Mouse (Mus musculus) stomach, postnatal 0 days (tissue): ENCODE results near the gene Rasa4. TPM values are rescaled to one million over a fixed set of nuclear protein-coding genes. Genes with fewer than 3 reads are reported as not detected.

Experiments used
- ATAC-seq: fragments of 200-750 bp; cut with Nextera tagmentation; 2 replicates; pipeline ENCODE4 v1.8.0; 2017; ENCODE audit not compliant: low FRiP score, low TSS enrichment
- DNase-seq: peaks from one replicate; pipeline ENCODE4 v3.0.0-alpha.2; 2016; ENCODE audit warnings: low spot score
- H3K27ac ChIP-seq: fragments of 300-500 bp; sonication (generic); replicated peaks from 2 replicates; pipeline ENCODE4 v1.5.1; 2014; ENCODE audit warnings: mild to moderate bottlenecking, control low read depth
- H3K27me3 ChIP-seq: fragments of 300-500 bp; sonication (generic); 2 replicates; pipeline ENCODE4 v1.6.1; 2014; ENCODE audit warnings: low read length; ENCODE audit not compliant: control insufficient read depth, insufficient read depth
- H3K36me3 ChIP-seq: fragments of 300-500 bp; sonication (generic); 2 replicates; pipeline ENCODE4 v1.6.1; 2014; ENCODE audit warnings: low read length, mixed read lengths; ENCODE audit not compliant: control insufficient read depth, insufficient read depth
- H3K4me1 ChIP-seq: fragments of 300-500 bp; sonication (generic); replicated peaks from 2 replicates; pipeline ENCODE4 v1.6.1; 2014; ENCODE audit warnings: antibody characterized with exemption; ENCODE audit not compliant: control insufficient read depth, insufficient read depth
- H3K4me2 ChIP-seq: fragments of 300-500 bp; sonication (generic); replicated peaks from 2 replicates; pipeline ENCODE4 v1.6.1; 2014; ENCODE audit warnings: low read depth, mild to moderate bottlenecking, control low read depth, moderate library complexity
- H3K4me3 ChIP-seq: fragments of 300-500 bp; sonication (generic); 2 replicates; pipeline ENCODE4 v1.5.1; 2014; ENCODE audit warnings: low read depth, low read length, control low read depth
- H3K9ac ChIP-seq: fragments of 300-500 bp; sonication (generic); 2 replicates; pipeline ENCODE4 v1.6.1; 2014; ENCODE audit warnings: mild to moderate bottlenecking, low read length, control low read depth, mixed read lengths
- H3K9me3 ChIP-seq: fragments of 300-500 bp; sonication (generic); 2 replicates; pipeline ENCODE4 v1.6.1; 2016; ENCODE audit warnings: low read length; ENCODE audit not compliant: control insufficient read depth
- CTCF ChIP-seq: IDR thresholded peaks from 2 replicates; pipeline ENCODE4 v1.5.1; 2016; ENCODE audit warnings: antibody characterized with exemption, low read depth, mild to moderate bottlenecking, moderate library complexity
- EP300 ChIP-seq: optimal IDR thresholded peaks from 2 replicates; pipeline ENCODE3; 2016; ENCODE audit warnings: antibody characterized with exemption
- WGBS: fragments of 180-500 bp; shearing (Covaris S2); extraction: QIAGEN DNeasy Blood & Tissue Kit; methylation state at CpG from one replicate; pipeline ENCODE4 v1.1.7; 2014; 5-methylcytosine and 5-hydroxymethylcytosine counted together
- polyA plus RNA-seq: library from polyadenylated mRNA; unstranded; fragments of >200 nt; fragmentation: Nextera tagmentation; extraction: Ambion mirVana; gene quantifications from 2 replicates; pipeline ENCODE4 v1.2.1, GENCODE M21; 2015

The Rasa4 gene
- polyA plus RNA-seq, 1 experiment from 2014 or later = 4.0 TPM

DNA sequence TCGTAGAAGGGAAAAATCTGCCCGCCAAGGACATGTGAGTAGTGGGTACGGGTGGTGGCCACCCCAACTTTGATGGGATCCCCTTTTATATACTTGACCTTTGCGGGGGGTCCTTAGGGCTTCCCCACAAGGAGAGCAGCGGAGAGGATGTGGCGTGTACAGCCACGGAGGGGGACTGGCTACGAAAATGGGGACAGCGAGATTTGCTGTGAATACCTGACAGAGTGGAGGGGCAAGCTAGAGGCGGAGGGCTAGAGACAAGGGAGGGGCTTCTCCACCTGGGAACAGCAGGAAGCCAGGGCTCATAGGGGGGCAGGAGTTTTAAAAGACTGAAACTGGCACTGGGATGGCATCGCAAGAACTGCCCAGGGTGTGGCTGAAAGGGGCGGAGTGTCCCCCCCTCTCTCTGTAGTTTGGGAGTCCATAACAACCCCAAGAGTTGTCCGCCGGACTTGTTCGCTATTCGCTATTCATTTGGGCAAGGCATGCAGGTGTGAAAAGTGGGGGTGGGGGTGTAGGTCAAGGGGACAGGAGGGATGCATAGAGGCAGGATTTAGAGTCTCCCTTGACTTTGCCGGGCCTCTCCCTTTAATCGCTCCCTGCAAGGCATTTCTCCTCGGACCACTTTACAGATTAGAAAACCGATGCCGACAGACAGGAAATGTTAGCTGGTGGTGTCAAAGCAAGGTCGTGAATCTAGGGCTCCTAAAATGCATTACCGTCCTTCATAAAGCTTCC lies 597 bp downstream of the Rasa4 start:
- H3K27ac ChIP-seq = no peak overlapping the region
- no peaks in the 10 kb centered on the region for H3K36me3 ChIP-seq
- TF ChIP-seq EP300 = no peak
- no peak; the same call in 1 of the 2 replicates for TF ChIP-seq CTCF
- peak overlapping the region; percentile 50 for H3K9ac ChIP-seq
- ATAC-seq (0 out of 2 replicates have a peak, but pooled peaks have one; percentile 3), DNase-seq (no peak)
- 3% methylated on average over 23 of the region's 23 CpGs for WGBS
- no peaks in the 10 kb centered on the region for H3K9me3 ChIP-seq
- H3K4me3 ChIP-seq = peak overlapping the region; percentile 58
- 0 out of 2 replicates have a peak, but pooled peaks cover 2% of the 10 kb centered on the region for H3K4me1 ChIP-seq
- H3K27me3 ChIP-seq = no peaks in the 10 kb centered on the region
- H3K4me2 ChIP-seq = peak overlapping the region; percentile 94

DNA sequence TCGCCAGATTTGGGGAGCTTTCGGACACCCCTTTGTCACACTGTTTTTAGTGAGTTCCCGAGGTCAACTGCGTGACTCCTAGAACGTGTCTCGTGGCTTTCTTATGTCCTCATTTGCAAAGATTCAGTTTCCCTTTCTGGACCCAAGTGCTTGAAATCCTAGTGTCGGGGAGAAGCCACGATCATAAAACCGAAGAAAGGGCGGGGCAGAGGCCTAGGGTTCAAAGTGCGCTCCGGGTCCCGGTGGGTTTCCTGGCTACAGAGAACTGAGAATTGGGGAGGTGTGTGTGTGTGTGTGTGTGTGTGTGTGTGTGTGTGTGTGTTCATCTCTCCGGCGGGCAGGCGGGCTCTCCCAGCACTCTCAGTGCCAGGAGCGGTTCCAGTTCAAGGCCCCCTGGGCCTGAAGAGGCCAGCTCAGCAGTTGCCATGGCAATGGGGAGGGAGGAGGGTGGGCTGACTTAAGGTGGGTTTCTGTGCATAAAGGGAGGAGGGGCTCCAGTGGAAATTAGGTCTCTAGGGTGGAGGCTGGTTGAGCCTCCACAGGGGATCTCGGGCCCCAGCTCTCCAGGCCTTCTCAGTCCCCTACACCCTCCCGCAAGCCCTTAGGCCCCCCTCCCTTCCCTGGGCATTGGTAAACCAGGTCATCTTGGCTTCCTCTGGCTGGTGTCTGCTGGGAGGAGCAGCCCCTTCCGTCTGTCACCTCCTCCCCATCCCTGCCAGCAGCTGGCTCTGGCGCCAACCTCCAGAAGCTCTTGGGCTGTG lies 1.4 kb downstream of the Rasa4 start:
- Histone ChIP-seq H3K9me3 (no peaks in the 10 kb centered on the region), H3K27ac (no peak overlapping the region), H3K27me3 (no peaks in the 10 kb centered on the region), H3K4me1 (0 out of 2 replicates have a peak, but pooled peaks cover 2% of the 10 kb centered on the region), H3K4me3 (peak overlapping the region; percentile 58), H3K36me3 (no peaks in the 10 kb centered on the region), H3K4me2 (peak overlapping the region; percentile 94), H3K9ac (no peak overlapping the region)
- ATAC-seq (no peak), DNase-seq (no peak)
- WGBS = 29% methylated on average over 21 of the region's 21 CpGs
- no peak for TF ChIP-seq CTCF
- TF ChIP-seq EP300 = no peak

DNA sequence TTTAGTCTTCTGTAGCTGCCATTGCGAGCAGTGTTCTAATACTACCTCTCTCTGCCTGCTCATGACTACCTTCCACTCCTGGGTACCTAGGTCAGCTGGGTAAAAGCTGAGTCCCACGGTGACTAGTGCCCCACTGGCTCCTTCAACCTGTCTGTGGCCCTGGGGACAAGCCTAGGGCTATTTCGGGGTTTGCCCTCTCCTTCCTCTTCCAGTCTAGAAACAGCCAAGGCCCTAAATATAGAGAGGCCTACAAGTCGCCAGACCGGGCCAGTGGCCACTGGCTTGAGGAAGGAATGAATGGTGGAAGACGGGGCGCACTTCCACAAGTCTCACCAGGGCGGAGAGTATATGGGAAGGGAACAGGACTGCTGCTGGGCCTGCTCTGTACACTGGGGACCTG lies 2.6 kb downstream of the Rasa4 start:
- TF ChIP-seq EP300 (no peak), CTCF (no peak)
- Histone ChIP-seq H3K27me3 (no peaks in the 10 kb centered on the region), H3K9ac (no peak overlapping the region), H3K4me3 (no peak overlapping the region), H3K4me2 (no peak overlapping the region), H3K9me3 (no peaks in the 10 kb centered on the region), H3K27ac (no peak overlapping the region), H3K36me3 (no peaks in the 10 kb centered on the region), H3K4me1 (0 out of 2 replicates have a peak, but pooled peaks cover 2% of the 10 kb centered on the region)
- no peak for ATAC-seq
- WGBS = 89% methylated on average over 8 of the region's 8 CpGs
- DNase-seq = no peak

DNA sequence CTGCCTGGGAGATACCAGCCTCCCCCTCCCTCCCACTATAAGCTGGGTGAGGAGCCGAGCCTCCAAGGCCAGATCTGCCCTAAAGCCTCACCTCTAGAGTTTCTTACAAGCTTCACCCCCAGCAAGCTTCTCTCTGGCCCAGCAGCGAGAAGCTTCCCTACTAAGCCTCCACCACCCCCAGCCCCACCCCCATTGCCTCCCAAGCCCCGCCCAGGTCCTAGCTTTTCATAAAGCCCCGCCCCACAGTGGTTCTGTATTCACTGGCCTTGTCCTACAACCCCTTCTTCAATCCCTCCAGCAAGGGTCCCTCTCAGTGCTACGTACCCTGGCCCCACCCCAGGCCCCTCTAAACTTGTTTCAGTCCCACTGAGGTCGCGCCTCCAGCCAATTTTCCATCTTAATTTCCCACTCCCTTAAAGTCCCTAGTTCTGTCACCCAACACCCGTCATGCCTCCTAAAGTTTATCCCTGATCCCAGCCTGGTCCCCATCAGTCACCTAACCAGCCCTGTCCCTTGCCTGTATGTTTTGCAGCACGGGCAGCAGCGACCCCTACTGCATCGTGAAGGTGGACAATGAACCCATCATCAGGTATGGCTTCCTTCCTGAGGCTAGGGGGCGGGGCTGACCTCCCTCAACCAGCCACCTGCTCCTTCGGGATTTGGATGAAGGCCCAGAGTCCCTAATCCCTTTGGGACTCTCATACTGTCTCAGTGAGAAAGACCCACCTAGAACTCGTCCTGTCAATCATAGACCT lies 5.3 kb downstream of the Rasa4 start:
- 20% methylated on average over 14 of the region's 14 CpGs for WGBS
- H3K4me2 ChIP-seq = no peak overlapping the region
- ATAC-seq (no peak), DNase-seq (no peak)
- H3K4me3 ChIP-seq = no peak overlapping the region
- H3K4me1 ChIP-seq = 0 out of 2 replicates have a peak, but pooled peaks cover 1% of the 10 kb centered on the region
- H3K27me3 ChIP-seq = no peaks in the 10 kb centered on the region
- no peaks in the 10 kb centered on the region for H3K9me3 ChIP-seq
- TF ChIP-seq CTCF = peak; percentile 61
- TF ChIP-seq EP300 = no peak
- peak overlapping the region; percentile 23; the same call in 1 of the 2 replicates for H3K9ac ChIP-seq
- no peaks in the 10 kb centered on the region for H3K36me3 ChIP-seq
- no peak overlapping the region for H3K27ac ChIP-seq

DNA sequence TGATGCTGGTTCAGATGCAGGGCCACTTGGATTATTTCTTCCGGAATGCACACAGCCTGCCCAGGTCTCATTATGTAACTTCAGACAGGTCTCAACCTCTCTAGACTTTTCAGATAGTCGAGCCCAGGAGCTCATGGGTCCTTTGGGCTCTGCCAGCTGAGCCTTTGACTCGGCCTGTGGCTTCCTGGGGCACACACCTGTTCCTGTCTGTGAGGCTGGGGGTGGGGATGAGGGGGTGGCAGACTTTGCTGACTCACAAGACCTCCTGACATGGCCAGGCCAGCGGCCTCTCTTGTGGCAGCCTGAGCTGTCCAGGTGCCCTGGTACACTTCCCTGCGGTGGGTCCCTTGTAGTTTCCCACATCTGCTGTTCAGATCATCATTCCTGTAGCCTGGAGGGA lies 8.2 kb downstream of the Rasa4 start:
- no peak for ATAC-seq
- Histone ChIP-seq H3K36me3 (no peaks in the 10 kb centered on the region), H3K9me3 (no peaks in the 10 kb centered on the region), H3K27me3 (no peaks in the 10 kb centered on the region), H3K27ac (no peak overlapping the region), H3K4me1 (no peaks in the 10 kb centered on the region), H3K4me2 (no peak overlapping the region), H3K4me3 (no peak overlapping the region), H3K9ac (no peak overlapping the region)
- TF ChIP-seq EP300 = no peak
- no peak for TF ChIP-seq CTCF
- WGBS = 64% methylated on average over 5 of the region's 5 CpGs
- DNase-seq = no peak
